Mouse (Mus musculus): ENCODE results near the gene Rap2a. TPM values are rescaled to one million over a fixed set of nuclear protein-coding genes. Genes with fewer than 3 reads are reported as not detected.
A peak's percentile ranks its signal among the peaks of the same experiment; 100 is the strongest.

Gene Rap2a
- polyA plus RNA-seq (2011; ENCODE audit: insufficient read depth, insufficient read length, low read depth, missing spikeins), result 18.9 and 19.8 TPM in 2 replicates

GRCm38 (mm10) chr14:120477982-120478568 is at the start of gene Rap2a:
Rap2a (plus strand) TSS chr14:120478444.
- Histone ChIP-seq H3K27ac (ENCODE audit: insufficient read depth, low read length) (peak within 1 kb of the TSS; percentile 66; the same call in 1 of the 2 replicates), H3K4me1 (ENCODE audit: control insufficient read depth, insufficient read depth, low read length) (no peaks in the 10 kb centered on the region), H3K27me3 (ENCODE audit: control insufficient read depth, insufficient read depth, low read length, poor library complexity, severe bottlenecking) (no peaks in the 10 kb centered on the region), H3K9me3 (replicated peaks; ENCODE audit: control insufficient read depth, insufficient read depth, low read length, poor library complexity, severe bottlenecking) (no peaks in the 10 kb centered on the region; the same call in 1 of the 2 replicates), H3K36me3 (ENCODE audit: control insufficient read depth, insufficient read depth, low read length, poor library complexity, severe bottlenecking) (no peaks in the 10 kb centered on the region; the same call in 1 of the 2 replicates), H3K9ac (ENCODE audit: low read depth, poor library complexity, severe bottlenecking) (peak within 1 kb of the TSS; percentile 78), H3K4me3 (ENCODE audit: low read depth, low read length) (peak within 1 kb of the TSS; percentile 92)
- TF ChIP-seq CTCF (IDR thresholded peaks at IDR 0.05; ENCODE audit: low read depth, low read length) (no peak), POLR2A (IDR thresholded peaks at IDR 0.05; ENCODE audit: insufficient read depth, low read length) (no peak), EP300 (IDR thresholded peaks at IDR 0.05; ENCODE audit: insufficient read depth, low read depth, low read length) (no peak; the same call in 1 of the 2 replicates)

- H3K4me3 ChIP-seq (ENCODE audit: low read depth, low read length), result no peak overlapping the region
- no peaks in the 10 kb centered on the region for H3K27me3 ChIP-seq (ENCODE audit: control insufficient read depth, insufficient read depth, low read length, poor library complexity, severe bottlenecking)
- peaks cover 4% of the 10 kb centered on the region for H3K9me3 ChIP-seq (replicated peaks; ENCODE audit: control insufficient read depth, insufficient read depth, low read length, poor library complexity, severe bottlenecking)
- H3K27ac ChIP-seq (ENCODE audit: insufficient read depth, low read length), result no peak overlapping the region
- H3K4me1 ChIP-seq (ENCODE audit: control insufficient read depth, insufficient read depth, low read length), result no peaks in the 10 kb centered on the region
- no peaks in the 10 kb centered on the region; the same call in 1 of the 2 replicates for H3K36me3 ChIP-seq (ENCODE audit: control insufficient read depth, insufficient read depth, low read length, poor library complexity, severe bottlenecking)
- TF ChIP-seq EP300 (IDR thresholded peaks at IDR 0.05; ENCODE audit: insufficient read depth, low read depth, low read length), result no peak
- no peak for TF ChIP-seq POLR2A (IDR thresholded peaks at IDR 0.05; ENCODE audit: insufficient read depth, low read length)
- TF ChIP-seq CTCF (IDR thresholded peaks at IDR 0.05; ENCODE audit: low read depth, low read length), result no peak
- H3K9ac ChIP-seq (ENCODE audit: low read depth, poor library complexity, severe bottlenecking), result no peak overlapping the region
Measured at GRCm38 (mm10) chr14:120428497-120428896, 49.7 kb upstream of the Rap2a start.

GRCm38 (mm10) chr14:120432773-120433172 is 45.5 kb upstream of the Rap2a start:
- H3K4me3 ChIP-seq (ENCODE audit: low read depth, low read length), result no peak overlapping the region
- H3K27me3 ChIP-seq (ENCODE audit: control insufficient read depth, insufficient read depth, low read length, poor library complexity, severe bottlenecking), result no peaks in the 10 kb centered on the region
- TF ChIP-seq CTCF (IDR thresholded peaks at IDR 0.05; ENCODE audit: low read depth, low read length) (no peak), EP300 (IDR thresholded peaks at IDR 0.05; ENCODE audit: insufficient read depth, low read depth, low read length) (no peak), POLR2A (IDR thresholded peaks at IDR 0.05; ENCODE audit: insufficient read depth, low read length) (no peak)
- no peaks in the 10 kb centered on the region for H3K4me1 ChIP-seq (ENCODE audit: control insufficient read depth, insufficient read depth, low read length)
- H3K36me3 ChIP-seq (ENCODE audit: control insufficient read depth, insufficient read depth, low read length, poor library complexity, severe bottlenecking), result no peaks in the 10 kb centered on the region
- H3K9ac ChIP-seq (ENCODE audit: low read depth, poor library complexity, severe bottlenecking), result no peak overlapping the region
- no peak overlapping the region for H3K27ac ChIP-seq (ENCODE audit: insufficient read depth, low read length)
- H3K9me3 ChIP-seq (replicated peaks; ENCODE audit: control insufficient read depth, insufficient read depth, low read length, poor library complexity, severe bottlenecking), result peaks cover 7% of the 10 kb centered on the region; the same call in 1 of the 2 replicates

GRCm38 (mm10) chr14:120433931-120434398 is 44.3 kb upstream of the Rap2a start:
- Histone ChIP-seq H3K36me3 (ENCODE audit: control insufficient read depth, insufficient read depth, low read length, poor library complexity, severe bottlenecking) (no peaks in the 10 kb centered on the region), H3K9ac (ENCODE audit: low read depth, poor library complexity, severe bottlenecking) (no peak overlapping the region), H3K9me3 (replicated peaks; ENCODE audit: control insufficient read depth, insufficient read depth, low read length, poor library complexity, severe bottlenecking) (peaks cover 7% of the 10 kb centered on the region; the same call in 1 of the 2 replicates), H3K4me1 (ENCODE audit: control insufficient read depth, insufficient read depth, low read length) (no peaks in the 10 kb centered on the region), H3K27ac (ENCODE audit: insufficient read depth, low read length) (no peak overlapping the region), H3K4me3 (ENCODE audit: low read depth, low read length) (no peak overlapping the region), H3K27me3 (ENCODE audit: control insufficient read depth, insufficient read depth, low read length, poor library complexity, severe bottlenecking) (no peaks in the 10 kb centered on the region)
- TF ChIP-seq CTCF (IDR thresholded peaks at IDR 0.05; ENCODE audit: low read depth, low read length), result no peak
- TF ChIP-seq POLR2A (IDR thresholded peaks at IDR 0.05; ENCODE audit: insufficient read depth, low read length), result no peak
- TF ChIP-seq EP300 (IDR thresholded peaks at IDR 0.05; ENCODE audit: insufficient read depth, low read depth, low read length), result no peak

- H3K4me1 ChIP-seq (ENCODE audit: control insufficient read depth, insufficient read depth, low read length), result no peaks in the 10 kb centered on the region
Measured at GRCm38 (mm10) chr14:120434831-120435230, 43.4 kb upstream of the Rap2a start.

GRCm38 (mm10) chr14:120440716-120441115 is 37.5 kb upstream of the Rap2a start:
- Histone ChIP-seq H3K27me3 (ENCODE audit: control insufficient read depth, insufficient read depth, low read length, poor library complexity, severe bottlenecking) (no peaks in the 10 kb centered on the region), H3K4me3 (ENCODE audit: low read depth, low read length) (no peak overlapping the region), H3K9me3 (replicated peaks; ENCODE audit: control insufficient read depth, insufficient read depth, low read length, poor library complexity, severe bottlenecking) (peaks cover 9% of the 10 kb centered on the region), H3K27ac (ENCODE audit: insufficient read depth, low read length) (no peak overlapping the region), H3K4me1 (ENCODE audit: control insufficient read depth, insufficient read depth, low read length) (no peaks in the 10 kb centered on the region), H3K36me3 (ENCODE audit: control insufficient read depth, insufficient read depth, low read length, poor library complexity, severe bottlenecking) (no peaks in the 10 kb centered on the region), H3K9ac (ENCODE audit: low read depth, poor library complexity, severe bottlenecking) (no peak overlapping the region)
- TF ChIP-seq EP300 (IDR thresholded peaks at IDR 0.05; ENCODE audit: insufficient read depth, low read depth, low read length) (no peak), POLR2A (IDR thresholded peaks at IDR 0.05; ENCODE audit: insufficient read depth, low read length) (no peak), CTCF (IDR thresholded peaks at IDR 0.05; ENCODE audit: low read depth, low read length) (no peak)

More at GRCm38 (mm10) chr14:120434831-120435230, 43.4 kb upstream of the Rap2a start:
- Histone ChIP-seq H3K4me3 (ENCODE audit: low read depth, low read length) (no peak overlapping the region), H3K36me3 (ENCODE audit: control insufficient read depth, insufficient read depth, low read length, poor library complexity, severe bottlenecking) (no peaks in the 10 kb centered on the region), H3K27ac (ENCODE audit: insufficient read depth, low read length) (no peak overlapping the region), H3K9ac (ENCODE audit: low read depth, poor library complexity, severe bottlenecking) (no peak overlapping the region), H3K27me3 (ENCODE audit: control insufficient read depth, insufficient read depth, low read length, poor library complexity, severe bottlenecking) (no peaks in the 10 kb centered on the region), H3K9me3 (replicated peaks; ENCODE audit: control insufficient read depth, insufficient read depth, low read length, poor library complexity, severe bottlenecking) (peaks cover 7% of the 10 kb centered on the region)
- TF ChIP-seq POLR2A (IDR thresholded peaks at IDR 0.05; ENCODE audit: insufficient read depth, low read length), result no peak
- no peak for TF ChIP-seq CTCF (IDR thresholded peaks at IDR 0.05; ENCODE audit: low read depth, low read length)
- no peak for TF ChIP-seq EP300 (IDR thresholded peaks at IDR 0.05; ENCODE audit: insufficient read depth, low read depth, low read length)
